Mouse (Mus musculus): ENCODE measurements around the gene Esyt2.
A peak's percentile ranks its signal among the peaks of the same experiment; 100 is the strongest.
"Not testable (repeated sequence)": the region's sequence is repeated elsewhere in the genome, so short reads cannot be mapped to it uniquely, and the experiment has no call there.

Gene Esyt2

DNA sequence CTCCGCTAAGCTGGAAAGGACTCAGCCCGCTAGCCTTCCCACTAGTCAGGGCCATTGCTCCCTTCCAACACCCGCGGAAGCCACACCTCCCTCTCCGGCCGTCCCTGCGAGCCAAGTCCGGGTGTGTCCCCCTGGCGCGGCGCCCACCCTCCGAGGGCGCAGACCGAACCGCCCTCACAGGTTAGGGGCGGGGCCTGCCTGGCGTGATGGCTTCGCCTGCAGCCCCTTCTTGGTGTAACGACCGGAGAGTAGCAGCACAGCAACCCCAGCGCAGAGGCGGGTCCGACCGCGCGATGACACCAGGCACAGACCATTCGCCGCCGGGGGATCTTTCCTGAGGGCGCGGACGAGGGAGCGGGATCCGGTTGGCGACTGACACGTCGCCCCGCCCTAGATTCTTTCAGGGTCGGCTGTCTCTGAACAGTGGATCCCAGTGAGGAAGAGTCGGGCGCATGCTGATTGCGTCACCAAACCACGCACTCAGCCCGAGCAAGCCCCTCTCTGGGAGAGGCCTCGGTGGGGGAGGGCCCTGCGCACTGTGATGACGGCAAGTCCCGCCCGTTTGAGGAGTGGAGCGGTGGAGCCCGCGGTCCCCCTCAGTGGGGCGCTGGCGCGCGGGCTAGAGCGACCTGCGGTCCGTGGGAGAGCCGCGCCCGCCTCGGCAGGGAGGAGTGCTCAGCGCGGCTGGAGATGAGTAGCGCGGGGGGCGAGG is at the start of gene Esyt2:
Gene Esyt2 (plus strand): TSS at position 544 of the 712 bp plus-strand sequence.
- peak; percentile 99 for DNase-seq

- peak; percentile 73 for DNase-seq
Measured at GRCm38 (mm10) chr12:116231612-116232011, 49.4 kb upstream of the Esyt2 start.

DNA sequence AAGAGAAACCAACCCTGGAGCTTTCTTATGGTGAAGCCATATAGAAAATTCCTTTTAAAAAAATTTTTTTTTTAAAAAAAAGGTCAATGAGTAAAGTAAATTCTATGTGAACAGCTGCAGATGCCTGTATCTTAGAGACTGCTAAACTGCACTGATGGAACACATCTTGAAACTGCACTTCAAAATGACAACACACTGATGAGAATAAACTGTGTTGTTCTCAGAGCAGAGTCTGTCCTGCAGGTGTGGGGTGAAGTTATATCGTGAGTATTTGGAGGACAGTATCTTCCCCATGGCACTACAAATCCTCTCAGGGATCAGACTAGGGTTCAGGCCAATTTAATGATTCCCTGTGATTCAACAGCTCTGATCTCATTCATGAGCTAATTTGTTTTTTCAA is 48.9 kb upstream of the Esyt2 start:
- DNase-seq = no peak

DNA sequence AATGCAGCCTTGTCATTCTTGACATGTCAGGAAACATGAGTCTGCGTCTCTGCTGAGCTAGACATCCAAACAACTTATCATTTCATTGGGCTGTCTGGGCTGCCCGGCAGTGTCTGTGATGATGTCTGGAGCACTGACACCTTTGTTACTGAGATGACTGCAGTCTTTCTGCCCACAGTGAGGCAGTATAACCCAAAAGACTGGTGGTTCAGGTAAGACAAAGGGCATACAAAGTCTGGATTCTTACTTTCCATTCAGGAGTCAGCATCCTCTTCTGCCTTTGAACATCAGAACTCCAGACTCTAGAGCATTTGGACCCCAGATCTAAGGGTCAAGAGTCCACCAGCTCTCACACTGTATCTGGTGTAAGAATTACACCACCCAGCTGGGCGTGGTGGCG is 45.6 kb upstream of the Esyt2 start:
- DNase-seq = no peak

GRCm38 (mm10) chr12:116236658-116237057 is 44.3 kb upstream of the Esyt2 start:
- no peak for DNase-seq

DNA sequence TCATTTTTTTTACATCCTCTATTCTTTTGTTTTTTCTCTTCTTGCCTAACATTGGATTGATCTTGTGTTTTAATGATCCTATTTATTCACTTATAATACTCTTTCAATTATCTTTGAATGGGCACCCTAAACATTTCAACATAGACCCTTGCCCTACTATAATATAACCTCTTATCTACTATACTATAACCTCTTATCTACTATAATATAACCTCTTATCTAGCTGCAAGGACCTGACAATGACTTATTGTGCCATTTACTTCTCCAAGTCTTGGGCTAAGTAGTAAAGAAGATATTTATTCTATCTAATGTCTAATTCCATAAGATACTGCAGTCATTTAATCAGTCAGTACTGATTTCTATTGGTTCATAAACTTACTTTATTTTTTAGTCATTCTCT is 42.6 kb upstream of the Esyt2 start:
- no peak for DNase-seq

- DNase-seq = no peak
Measured at GRCm38 (mm10) chr12:116238803-116239202, 42.2 kb upstream of the Esyt2 start.

- no peak for DNase-seq
Measured at GRCm38 (mm10) chr12:116244601-116245000, 36.4 kb upstream of the Esyt2 start.

- DNase-seq = no peak
Measured at GRCm38 (mm10) chr12:116254652-116255051, 26.3 kb upstream of the Esyt2 start.

- DNase-seq = no peak
Measured at GRCm38 (mm10) chr12:116255636-116256035, 25.4 kb upstream of the Esyt2 start.

GRCm38 (mm10) chr12:116258321-116258720 is 22.7 kb upstream of the Esyt2 start:
- no peak for DNase-seq

DNA sequence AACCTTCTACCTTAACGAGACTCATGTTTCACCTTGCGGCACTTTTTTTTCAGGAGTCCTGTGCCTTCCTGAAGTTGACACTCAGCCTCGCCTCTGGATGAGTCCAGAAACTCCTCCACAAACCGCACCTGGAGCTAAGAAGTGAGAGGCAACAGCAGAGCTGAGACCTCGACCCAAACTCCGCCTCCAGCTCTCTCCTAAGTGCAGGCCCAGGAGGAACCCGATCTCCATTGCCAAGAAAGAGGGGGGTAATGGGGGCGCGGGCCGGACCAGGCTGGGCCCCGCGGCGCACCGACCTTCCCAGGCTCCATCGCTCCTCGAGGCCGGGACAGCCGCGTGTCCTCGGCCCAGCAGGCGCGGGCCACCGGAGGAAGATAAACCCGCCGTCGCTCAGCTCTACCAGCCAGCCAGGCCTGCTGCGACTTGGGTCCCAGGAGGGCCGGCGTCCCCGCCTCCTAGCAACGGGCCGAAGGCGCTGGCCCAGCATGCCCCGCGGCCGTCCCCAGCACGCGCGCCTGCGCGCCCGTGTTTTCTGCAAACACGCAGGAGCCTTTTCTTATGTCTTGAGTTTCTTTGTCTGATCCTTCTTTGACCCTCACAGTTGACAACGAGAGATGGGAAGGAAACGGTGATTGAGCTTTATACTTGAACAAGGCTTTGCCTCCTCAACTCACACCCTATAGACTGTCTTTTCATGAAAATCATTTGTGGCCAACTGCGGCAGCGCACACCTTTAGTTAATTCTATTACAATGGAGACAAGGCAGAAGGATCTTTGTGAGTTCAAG is 18.2 kb upstream of the Esyt2 start, which contains the start of gene Wdr60:
Gene Wdr60 (minus strand): TSS at position 468 of the 787 bp plus-strand sequence.
- peak; percentile 87 for DNase-seq

DNA sequence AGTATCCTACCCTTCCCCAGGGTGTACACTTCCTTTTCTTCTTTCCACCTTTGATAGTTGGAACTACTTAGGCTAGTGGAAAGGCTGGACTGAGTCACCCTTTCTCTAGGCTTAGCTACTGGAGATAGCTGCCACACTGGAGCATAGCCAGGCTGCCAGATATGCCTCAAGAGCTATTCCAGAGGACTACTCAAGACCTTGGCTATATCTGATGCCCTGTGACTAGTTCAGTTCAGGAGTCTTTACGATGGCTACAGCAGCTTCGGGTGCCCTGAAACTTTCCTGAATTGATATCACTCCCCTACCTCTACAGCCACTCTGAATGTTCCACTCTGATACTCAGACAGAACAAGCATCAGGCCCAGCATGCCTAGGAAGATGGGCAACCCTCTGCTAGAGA is 16.2 kb upstream of the Esyt2 start:
- DNase-seq = no peak

DNA sequence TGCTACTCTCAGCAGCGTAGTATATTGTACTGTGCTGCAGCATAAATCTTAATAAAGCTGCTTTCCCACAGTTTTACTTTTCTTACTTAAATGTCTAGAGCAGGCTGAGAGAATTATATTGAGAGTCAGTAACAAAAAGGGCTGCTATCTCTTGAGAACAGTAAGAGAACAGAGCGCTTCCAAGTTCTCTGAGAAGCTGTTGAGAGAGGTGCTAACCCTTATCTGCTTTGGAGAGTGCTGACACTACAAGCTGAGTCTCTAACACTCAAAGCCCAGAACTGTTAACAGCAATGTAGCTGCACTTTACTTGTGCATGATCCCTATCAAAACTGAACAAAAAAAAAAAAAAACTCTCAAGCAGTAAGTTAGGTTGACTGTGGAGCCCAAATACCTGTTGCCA is 15.7 kb upstream of the Esyt2 start:
- DNase-seq = no peak

- DNase-seq = no peak
Measured at GRCm38 (mm10) chr12:116269450-116269849, 11.5 kb upstream of the Esyt2 start.

- no peak for DNase-seq
Measured at GRCm38 (mm10) chr12:116270538-116270937, 10.5 kb upstream of the Esyt2 start.

GRCm38 (mm10) chr12:116271071-116271470 is 9.9 kb upstream of the Esyt2 start:
- no peak for DNase-seq

GRCm38 (mm10) chr12:116273733-116274132 is 7.3 kb upstream of the Esyt2 start:
- DNase-seq = no peak

DNA sequence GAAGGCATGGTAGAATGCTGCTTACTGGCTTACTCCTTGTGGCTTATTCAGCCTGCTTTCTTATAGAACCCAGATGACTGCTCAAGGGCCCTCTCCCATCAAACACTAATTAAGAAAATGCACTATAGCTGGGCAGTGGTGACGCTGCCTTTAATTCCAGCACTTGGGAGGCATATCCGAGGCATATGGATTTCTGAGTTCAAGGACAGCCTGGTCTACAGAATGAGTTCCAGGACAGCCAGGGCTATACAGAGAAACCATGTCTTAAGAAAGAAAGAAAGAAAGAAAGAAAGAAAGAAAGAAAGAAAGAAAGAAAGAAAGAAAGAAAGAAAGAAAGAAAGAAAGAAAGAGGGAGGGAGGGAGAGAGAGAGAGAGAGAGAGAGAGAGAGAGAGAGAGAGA is 5.9 kb upstream of the Esyt2 start, which contains the start of gene Gm11027:
Gene Gm11027 (plus strand): TSS at position 301 of the 400 bp plus-strand sequence.
- not testable (repeated sequence) for DNase-seq

DNA sequence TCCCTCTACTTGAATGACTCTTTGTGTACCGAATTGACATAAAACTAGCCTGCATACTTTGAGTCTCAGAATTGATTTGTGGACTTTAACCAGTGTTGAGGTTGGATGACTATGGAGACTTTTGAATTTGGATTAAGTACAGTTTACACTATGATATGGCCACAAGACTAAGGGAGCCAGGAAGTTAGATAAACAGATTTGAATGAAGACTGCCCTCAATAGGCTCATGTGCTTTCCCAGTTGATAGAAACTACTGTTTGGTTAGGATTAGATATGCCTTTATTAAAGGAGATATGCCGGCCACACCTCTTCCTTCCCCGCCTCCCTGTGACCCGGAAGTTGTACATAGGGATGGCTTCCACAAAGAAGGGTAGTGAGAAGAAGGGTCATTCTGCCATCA is 5.4 kb upstream of the Esyt2 start:
- no peak for DNase-seq

DNA sequence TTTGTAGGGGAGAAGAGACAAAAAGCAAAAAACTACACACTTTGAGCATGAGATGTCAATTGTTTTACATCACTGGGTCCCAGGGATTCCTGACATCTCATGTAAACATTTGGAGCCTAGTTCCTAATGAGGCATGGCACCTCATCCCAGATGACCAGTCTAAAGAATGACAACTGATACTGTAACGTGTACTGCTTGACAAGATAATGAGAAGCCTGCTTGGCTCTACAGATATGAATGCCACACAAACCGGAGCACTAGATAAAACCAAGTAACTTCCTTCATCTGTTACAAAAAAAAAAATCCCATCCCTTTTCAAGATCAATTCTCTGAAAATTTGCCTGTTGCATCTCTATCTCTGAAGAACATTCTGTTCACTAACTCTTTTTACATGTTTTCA is 4.0 kb upstream of the Esyt2 start:
- no peak for DNase-seq

DNA sequence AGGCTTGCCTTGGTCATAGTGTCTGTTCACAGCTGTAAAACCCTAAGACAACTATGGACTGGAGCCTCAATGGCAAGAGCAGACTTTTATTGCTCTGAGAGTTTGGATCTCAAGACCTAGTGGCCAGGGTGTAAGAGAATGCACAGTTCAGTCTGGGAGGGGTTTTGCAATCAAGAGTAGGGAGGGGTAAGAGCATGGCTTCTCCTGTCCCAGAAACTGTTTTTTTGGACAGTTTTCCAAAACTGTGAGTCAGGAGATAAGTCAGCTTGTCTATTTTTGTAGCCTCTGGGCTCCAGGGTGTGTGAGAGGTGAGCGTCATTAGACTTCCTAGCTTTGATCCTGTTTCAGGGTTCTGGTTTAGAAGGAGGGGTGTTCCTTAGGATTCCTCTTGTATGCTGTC is 2.5 kb upstream of the Esyt2 start:
- no peak for DNase-seq

- no peak for DNase-seq
Measured at GRCm38 (mm10) chr12:116279181-116279580, 1.8 kb upstream of the Esyt2 start.

GRCm38 (mm10) chr12:116280149-116280652 is 795 bp upstream of the Esyt2 start:
- DNase-seq = no peak
